Mouse (Mus musculus): ENCODE measurements around the gene Smg9.

DNA sequence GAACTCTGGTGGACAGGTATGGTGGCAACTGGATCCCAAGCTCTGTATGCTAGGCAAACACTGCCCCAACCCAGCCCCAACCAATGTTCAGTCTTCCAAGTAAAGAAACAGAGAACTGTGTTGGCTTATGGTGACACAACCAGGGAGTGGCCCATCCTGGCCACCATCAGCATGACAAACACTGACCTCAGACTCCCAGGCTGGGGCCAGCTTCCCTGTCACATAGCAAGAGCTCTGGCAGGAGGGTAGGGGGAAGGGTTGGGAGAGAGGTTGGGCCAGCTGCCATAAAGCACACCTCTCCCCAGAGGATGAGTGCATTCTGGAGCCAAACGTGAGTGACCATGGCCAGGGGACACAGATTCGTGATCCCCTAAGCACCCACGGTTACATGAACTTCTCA lies 60.4 kb downstream of the Smg9 start:
- TF ChIP-seq POLR2A (IDR thresholded peaks at IDR 0.05; ENCODE audit: borderline replicate concordance, extremely low read depth, insufficient read depth, insufficient read length, poor library complexity, severe bottlenecking) = no peak
- no peak for TF ChIP-seq CTCF (IDR thresholded peaks at IDR 0.05; ENCODE audit: borderline replicate concordance, extremely low read depth, insufficient read depth, insufficient read length)
